Mouse (Mus musculus): ENCODE measurements around the gene Tmed4. TPM values are rescaled to one million over a fixed set of nuclear protein-coding genes. Genes with fewer than 3 reads are reported as not detected.
A peak's percentile ranks its signal among the peaks of the same experiment; 100 is the strongest.

Tmed4 gene
- 117 and 121 TPM in 2 replicates for polyA plus RNA-seq (2014; fragmentation: Nextera tagmentation; extraction: Ambion mirVana)

GRCm38 (mm10) chr11:6274387-6275093 lies at the start of gene Tmed4:
Gene Tmed4, minus strand, starts transcription at chr11:6274870.
- Histone ChIP-seq H3K4me1 (replicated peaks; ENCODE audit: control insufficient read depth, insufficient read depth, low read length) (peaks cover 25% of the 10 kb centered on the region), H3K27ac (peak within 1 kb of the TSS; percentile 76), H3K4me3 (replicated peaks; ENCODE audit: low read length) (peak within 1 kb of the TSS; percentile 85), H3K36me3 (replicated peaks; ENCODE audit: control insufficient read depth, insufficient read depth) (peaks cover 36% of the 10 kb centered on the region), H3K27me3 (ENCODE audit: control insufficient read depth, insufficient read depth, low read length) (no peaks in the 10 kb centered on the region), H3K4me2 (replicated peaks) (peak within 1 kb of the TSS; percentile 96), H3K9ac (peak within 1 kb of the TSS; percentile 93), H3K9me3 (ENCODE audit: control insufficient read depth, low read length) (no peaks in the 10 kb centered on the region)
- DNase-seq (ENCODE audit: low spot score) (peak; percentile 99), ATAC-seq (ENCODE audit: low FRiP score) (peak; percentile 97)
- WGBS: under 1% methylated on average over 39 of the region's 39 CpGs

- Histone ChIP-seq H3K27ac (no peak overlapping the region), H3K9ac (no peak overlapping the region), H3K9me3 (ENCODE audit: control insufficient read depth, low read length) (no peaks in the 10 kb centered on the region), H3K4me2 (replicated peaks) (no peak overlapping the region), H3K4me3 (replicated peaks; ENCODE audit: low read length) (no peak overlapping the region), H3K4me1 (replicated peaks; ENCODE audit: control insufficient read depth, insufficient read depth, low read length) (no peaks in the 10 kb centered on the region), H3K27me3 (ENCODE audit: control insufficient read depth, insufficient read depth, low read length) (no peaks in the 10 kb centered on the region), H3K36me3 (replicated peaks; ENCODE audit: control insufficient read depth, insufficient read depth) (peaks cover 30% of the 10 kb centered on the region)
- ATAC-seq (ENCODE audit: low FRiP score) (no peak), DNase-seq (ENCODE audit: low spot score) (no peak)
- 93% methylated on average over 5 of the region's 5 CpGs for WGBS
These were observed 48.7 kb upstream of the Tmed4 start for GRCm38 (mm10) chr11:6323348-6323747.

GRCm38 (mm10) chr11:6322086-6322485 lies 47.4 kb upstream of the Tmed4 start:
- H3K9me3 ChIP-seq (ENCODE audit: control insufficient read depth, low read length): no peaks in the 10 kb centered on the region
- H3K9ac ChIP-seq: no peak overlapping the region
- DNase-seq (ENCODE audit: low spot score): no peak
- peaks cover 40% of the 10 kb centered on the region for H3K36me3 ChIP-seq (replicated peaks; ENCODE audit: control insufficient read depth, insufficient read depth)
- H3K4me2 ChIP-seq (replicated peaks): no peak overlapping the region
- H3K4me3 ChIP-seq (replicated peaks; ENCODE audit: low read length): no peak overlapping the region
- no peak for ATAC-seq (ENCODE audit: low FRiP score)
- no peaks in the 10 kb centered on the region for H3K4me1 ChIP-seq (replicated peaks; ENCODE audit: control insufficient read depth, insufficient read depth, low read length)
- no peaks in the 10 kb centered on the region for H3K27me3 ChIP-seq (ENCODE audit: control insufficient read depth, insufficient read depth, low read length)
- H3K27ac ChIP-seq: no peak overlapping the region
- WGBS: 94% methylated on average over 2 of the region's 2 CpGs

GRCm38 (mm10) chr11:6319374-6319773 lies 44.7 kb upstream of the Tmed4 start:
- Histone ChIP-seq H3K4me1 (replicated peaks; ENCODE audit: control insufficient read depth, insufficient read depth, low read length) (no peaks in the 10 kb centered on the region), H3K27ac (no peak overlapping the region), H3K36me3 (replicated peaks; ENCODE audit: control insufficient read depth, insufficient read depth) (peaks cover 51% of the 10 kb centered on the region), H3K4me3 (replicated peaks; ENCODE audit: low read length) (no peak overlapping the region), H3K27me3 (ENCODE audit: control insufficient read depth, insufficient read depth, low read length) (no peaks in the 10 kb centered on the region), H3K4me2 (replicated peaks) (no peak overlapping the region), H3K9ac (no peak overlapping the region), H3K9me3 (ENCODE audit: control insufficient read depth, low read length) (no peaks in the 10 kb centered on the region)
- ATAC-seq (ENCODE audit: low FRiP score) (no peak), DNase-seq (ENCODE audit: low spot score) (no peak)
- 90% methylated on average over 2 of the region's 2 CpGs for WGBS

GRCm38 (mm10) chr11:6318559-6318958 lies 43.9 kb upstream of the Tmed4 start:
- no peak overlapping the region for H3K9ac ChIP-seq
- no peaks in the 10 kb centered on the region for H3K27me3 ChIP-seq (ENCODE audit: control insufficient read depth, insufficient read depth, low read length)
- H3K9me3 ChIP-seq (ENCODE audit: control insufficient read depth, low read length): no peaks in the 10 kb centered on the region
- peaks cover 57% of the 10 kb centered on the region for H3K36me3 ChIP-seq (replicated peaks; ENCODE audit: control insufficient read depth, insufficient read depth)
- DNase-seq (ENCODE audit: low spot score) (no peak), ATAC-seq (ENCODE audit: low FRiP score) (no peak)
- H3K4me2 ChIP-seq (replicated peaks): no peak overlapping the region
- H3K4me3 ChIP-seq (replicated peaks; ENCODE audit: low read length): no peak overlapping the region
- WGBS: 93% methylated on average over 5 of the region's 5 CpGs
- no peak overlapping the region for H3K27ac ChIP-seq
- no peaks in the 10 kb centered on the region for H3K4me1 ChIP-seq (replicated peaks; ENCODE audit: control insufficient read depth, insufficient read depth, low read length)

- Histone ChIP-seq H3K9me3 (ENCODE audit: control insufficient read depth, low read length) (no peaks in the 10 kb centered on the region), H3K9ac (no peak overlapping the region), H3K27me3 (ENCODE audit: control insufficient read depth, insufficient read depth, low read length) (no peaks in the 10 kb centered on the region), H3K36me3 (replicated peaks; ENCODE audit: control insufficient read depth, insufficient read depth) (peaks cover 54% of the 10 kb centered on the region), H3K27ac (no peak overlapping the region), H3K4me1 (replicated peaks; ENCODE audit: control insufficient read depth, insufficient read depth, low read length) (no peaks in the 10 kb centered on the region), H3K4me2 (replicated peaks) (no peak overlapping the region), H3K4me3 (replicated peaks; ENCODE audit: low read length) (no peak overlapping the region)
- DNase-seq (ENCODE audit: low spot score) (no peak), ATAC-seq (ENCODE audit: low FRiP score) (no peak)
- WGBS: 84% methylated on average over 11 of the region's 11 CpGs
These were observed 42.2 kb upstream of the Tmed4 start for GRCm38 (mm10) chr11:6316821-6317220.

- Histone ChIP-seq H3K9me3 (ENCODE audit: control insufficient read depth, low read length) (no peaks in the 10 kb centered on the region), H3K27me3 (ENCODE audit: control insufficient read depth, insufficient read depth, low read length) (no peaks in the 10 kb centered on the region), H3K4me3 (replicated peaks; ENCODE audit: low read length) (no peak overlapping the region), H3K27ac (no peak overlapping the region), H3K36me3 (replicated peaks; ENCODE audit: control insufficient read depth, insufficient read depth) (peaks cover 59% of the 10 kb centered on the region), H3K4me2 (replicated peaks) (no peak overlapping the region), H3K4me1 (replicated peaks; ENCODE audit: control insufficient read depth, insufficient read depth, low read length) (no peaks in the 10 kb centered on the region), H3K9ac (no peak overlapping the region)
- DNase-seq (ENCODE audit: low spot score) (no peak), ATAC-seq (ENCODE audit: low FRiP score) (no peak)
- 91% methylated on average over 7 of the region's 7 CpGs for WGBS
These were observed 39.3 kb upstream of the Tmed4 start for GRCm38 (mm10) chr11:6313874-6314406.

- Histone ChIP-seq H3K4me3 (replicated peaks; ENCODE audit: low read length) (no peak overlapping the region), H3K9me3 (ENCODE audit: control insufficient read depth, low read length) (no peaks in the 10 kb centered on the region), H3K27me3 (ENCODE audit: control insufficient read depth, insufficient read depth, low read length) (no peaks in the 10 kb centered on the region), H3K4me2 (replicated peaks) (no peak overlapping the region), H3K9ac (no peak overlapping the region), H3K27ac (no peak overlapping the region), H3K4me1 (replicated peaks; ENCODE audit: control insufficient read depth, insufficient read depth, low read length) (no peaks in the 10 kb centered on the region), H3K36me3 (replicated peaks; ENCODE audit: control insufficient read depth, insufficient read depth) (peaks cover 33% of the 10 kb centered on the region; the same call in 1 of the 2 replicates)
- ATAC-seq (ENCODE audit: low FRiP score) (no peak), DNase-seq (ENCODE audit: low spot score) (no peak)
- WGBS: 97% methylated on average over 4 of the region's 4 CpGs
These were observed 33.5 kb upstream of the Tmed4 start for GRCm38 (mm10) chr11:6308181-6308580.

- DNase-seq (ENCODE audit: low spot score) (no peak), ATAC-seq (ENCODE audit: low FRiP score) (no peak)
- Histone ChIP-seq H3K4me3 (replicated peaks; ENCODE audit: low read length) (no peak overlapping the region), H3K4me2 (replicated peaks) (no peak overlapping the region), H3K9me3 (ENCODE audit: control insufficient read depth, low read length) (no peaks in the 10 kb centered on the region), H3K27me3 (ENCODE audit: control insufficient read depth, insufficient read depth, low read length) (no peaks in the 10 kb centered on the region), H3K4me1 (replicated peaks; ENCODE audit: control insufficient read depth, insufficient read depth, low read length) (no peaks in the 10 kb centered on the region), H3K9ac (no peak overlapping the region), H3K36me3 (replicated peaks; ENCODE audit: control insufficient read depth, insufficient read depth) (peaks cover 47% of the 10 kb centered on the region), H3K27ac (no peak overlapping the region)
- 93% methylated on average over 1 of the region's 1 CpGs for WGBS
These were observed 31.3 kb upstream of the Tmed4 start for GRCm38 (mm10) chr11:6305943-6306430.
